Mouse (Mus musculus): Measurements from ENCODE around the gene Calr.
"Not testable (repeated sequence)": the region's sequence is repeated elsewhere in the genome, so short reads cannot be mapped to it uniquely, and the experiment has no call there.

Gene Calr

DNA sequence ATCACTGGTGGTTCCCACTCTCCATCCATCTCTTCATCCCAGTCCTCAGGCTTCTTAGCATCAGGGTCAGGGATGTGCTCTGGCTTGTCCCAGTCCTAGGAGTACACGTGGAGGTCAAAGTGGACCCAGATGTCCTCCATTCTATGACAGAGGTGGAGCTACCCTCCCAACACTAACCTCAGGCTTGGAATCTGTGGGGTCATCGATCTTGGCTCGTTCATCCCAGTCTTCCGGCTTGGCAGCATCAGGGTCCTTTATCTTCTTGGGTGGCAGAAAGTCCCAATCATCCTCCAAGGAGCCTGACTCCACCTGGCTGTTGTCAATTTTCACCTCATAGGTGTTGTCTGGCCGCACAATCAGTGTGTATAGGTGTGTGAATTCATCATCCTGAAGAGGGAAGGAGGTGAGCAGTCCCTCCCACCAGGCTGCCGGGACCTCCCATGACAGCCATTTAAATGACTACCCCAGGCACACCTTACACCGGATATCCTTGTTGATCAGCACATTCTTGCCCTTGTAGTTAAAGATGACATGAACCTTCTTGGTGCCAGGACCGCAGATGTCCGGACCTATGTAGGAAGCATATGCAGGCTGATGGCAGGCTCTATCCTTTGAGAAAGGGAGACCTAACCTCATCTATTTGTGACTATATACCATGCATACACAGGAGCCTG lies 2.2 kb downstream of the Calr start:
- no peak for DNase-seq

GRCm38 (mm10) chr8:84841514-84841913 lies 5.2 kb downstream of the Calr start:
- no peak for DNase-seq

GRCm38 (mm10) chr8:84840248-84840999 lies 6.3 kb downstream of the Calr start, which contains the start of gene Rad23a:
Gene Rad23a (minus strand): TSS chr8:84840665.
- peak; percentile 93 to 94 for DNase-seq

DNA sequence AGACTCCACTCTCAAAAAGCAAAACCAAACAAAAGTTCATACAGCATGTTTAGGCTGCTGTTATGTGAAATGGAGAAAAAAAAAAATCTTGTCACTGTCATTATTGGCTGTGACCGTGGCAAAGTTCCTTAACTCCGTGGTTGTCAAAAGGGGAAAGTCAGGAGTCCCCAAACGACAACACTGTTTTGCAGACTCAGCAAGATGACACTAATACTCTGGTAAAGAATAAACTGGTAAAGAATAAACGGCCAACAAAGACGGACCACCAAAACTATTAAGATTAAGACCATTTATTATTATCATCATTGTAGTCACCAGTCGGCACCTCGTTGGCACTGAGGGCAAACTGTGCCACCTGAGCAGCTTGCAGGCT lies 6.9 kb downstream of the Calr start:
- no peak for DNase-seq

- DNase-seq, result no peak
These were observed 7.3 kb downstream of the Calr start for GRCm38 (mm10) chr8:84839411-84839810.

DNA sequence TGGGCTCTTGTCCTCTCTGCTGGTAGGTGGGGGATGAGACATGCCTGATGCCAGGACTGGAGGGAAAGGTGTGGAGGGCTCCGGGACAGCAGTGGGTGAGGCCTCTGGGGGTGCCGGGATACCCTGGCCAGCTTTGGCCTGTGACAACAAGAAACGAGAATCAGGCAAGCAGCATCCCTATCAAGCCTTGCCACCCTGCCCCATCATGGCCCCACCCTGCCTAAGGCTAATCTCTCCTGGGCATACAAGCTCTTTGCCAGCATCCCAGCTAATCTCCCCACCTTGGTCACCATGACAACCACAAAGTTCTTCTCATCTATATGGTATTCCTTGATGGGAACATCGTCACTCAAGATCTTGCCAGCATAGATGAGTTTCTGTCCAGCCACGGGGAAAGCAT lies 8.2 kb downstream of the Calr start:
- DNase-seq, result no peak

DNA sequence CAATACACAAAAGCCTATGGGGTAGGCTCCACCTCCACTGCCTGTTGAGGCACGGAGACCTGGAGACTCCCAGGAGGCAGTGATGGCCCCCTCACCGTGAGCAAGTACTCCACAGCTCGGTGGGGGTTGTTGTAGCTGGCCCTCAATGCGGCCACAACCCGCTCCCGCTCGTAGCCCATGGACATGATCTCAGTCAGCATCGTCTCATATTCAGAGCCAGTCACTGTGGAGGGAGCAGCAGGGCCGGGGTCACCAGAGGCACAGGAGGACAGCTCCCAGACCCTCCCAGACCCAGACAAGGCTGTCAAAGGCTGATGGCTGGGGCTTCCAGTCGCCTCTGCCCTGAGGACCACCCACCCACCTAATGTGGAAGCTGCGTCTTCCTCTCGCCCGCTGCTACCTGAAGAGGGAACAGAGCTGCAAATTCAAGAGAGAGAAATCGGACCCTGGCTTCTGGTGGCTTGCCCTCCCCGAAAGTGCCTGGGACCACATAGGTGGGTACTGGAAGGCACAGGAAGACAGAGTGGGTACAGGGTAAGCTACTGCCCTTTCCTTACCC lies 8.7 kb downstream of the Calr start:
- no peak for DNase-seq

DNA sequence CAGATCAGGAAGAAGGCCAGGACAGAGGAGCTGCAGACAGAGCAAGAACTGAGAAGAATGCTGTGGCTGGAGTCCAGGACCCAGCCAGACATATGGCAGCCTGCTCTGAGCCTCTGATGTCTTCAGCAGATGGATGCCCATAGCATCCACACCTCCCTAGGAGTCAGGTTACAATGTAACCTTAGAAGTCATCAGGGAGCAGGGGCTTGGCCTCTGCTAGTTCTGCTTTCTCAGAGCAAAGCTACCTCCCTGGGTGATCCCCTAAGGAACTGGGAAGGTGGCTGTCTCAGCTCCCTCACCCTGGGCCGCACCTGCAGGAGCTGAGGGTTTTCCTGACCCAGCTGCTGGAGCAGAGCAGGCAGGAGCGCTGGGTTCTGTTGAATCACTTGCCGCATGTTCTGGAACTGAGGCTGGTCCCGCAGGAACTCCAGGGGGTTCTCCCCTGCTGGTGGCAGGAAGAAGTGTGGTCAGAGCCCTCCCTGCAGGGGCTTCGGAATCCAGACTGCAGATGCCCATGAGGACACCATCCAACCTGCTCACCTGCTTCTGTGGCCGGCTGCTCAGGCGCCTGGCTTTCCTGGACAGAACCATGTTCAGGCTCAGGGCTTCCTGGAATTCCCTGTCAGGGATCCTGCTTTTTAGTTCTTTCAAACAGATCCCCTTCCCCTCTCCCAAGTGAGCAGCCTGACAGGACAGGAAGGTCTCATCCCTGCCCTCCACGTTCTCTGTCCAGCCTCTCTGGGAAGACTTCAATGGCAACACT lies 9.4 kb downstream of the Calr start:
- DNase-seq, result peak; percentile 56 to 66

GRCm38 (mm10) chr8:84834866-84835855 lies 11.6 kb downstream of the Calr start:
- peak; percentile 94 to 97 for DNase-seq

DNA sequence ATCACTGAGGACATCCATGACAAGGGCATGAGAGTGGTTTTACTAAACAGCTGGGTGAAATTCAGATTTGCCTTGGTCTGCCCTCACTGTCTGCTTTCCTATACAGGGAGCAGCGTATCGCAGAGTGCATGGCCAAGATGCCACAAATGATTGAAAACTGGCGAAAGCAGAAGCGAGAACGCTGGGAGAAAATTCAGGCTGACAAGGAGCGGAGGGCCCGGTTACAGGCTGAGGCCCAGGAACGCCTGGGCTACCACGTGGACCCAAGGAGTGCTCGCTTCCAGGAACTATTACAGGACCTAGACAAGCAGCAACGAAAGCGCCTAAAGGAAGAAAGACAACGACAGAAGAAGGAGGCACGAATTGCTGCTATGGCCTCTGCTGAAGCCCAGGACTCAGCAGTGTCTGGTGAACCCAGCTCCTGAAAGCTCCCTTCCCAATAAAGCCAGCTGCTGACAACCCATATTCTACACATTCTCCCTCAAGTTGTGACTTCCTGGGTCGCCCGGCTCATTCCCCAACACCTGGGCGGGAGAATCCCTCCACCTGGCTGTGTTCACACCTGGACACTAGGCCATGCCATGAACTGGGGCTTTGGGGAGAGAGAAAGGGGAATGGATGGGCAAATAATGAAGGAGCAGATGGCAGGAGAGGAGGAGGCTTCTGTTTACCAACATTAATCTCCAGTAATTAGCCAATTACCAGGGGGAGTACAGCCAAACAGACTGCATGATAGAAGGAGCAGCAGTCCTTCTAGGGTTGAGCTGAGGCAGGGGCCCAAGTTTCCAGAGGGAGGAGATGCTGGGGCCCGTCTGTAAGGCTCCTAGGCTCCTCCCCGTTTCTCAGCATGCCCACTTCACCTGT lies 12.5 kb downstream of the Calr start:
- peak; percentile 66 to 73 for DNase-seq

DNA sequence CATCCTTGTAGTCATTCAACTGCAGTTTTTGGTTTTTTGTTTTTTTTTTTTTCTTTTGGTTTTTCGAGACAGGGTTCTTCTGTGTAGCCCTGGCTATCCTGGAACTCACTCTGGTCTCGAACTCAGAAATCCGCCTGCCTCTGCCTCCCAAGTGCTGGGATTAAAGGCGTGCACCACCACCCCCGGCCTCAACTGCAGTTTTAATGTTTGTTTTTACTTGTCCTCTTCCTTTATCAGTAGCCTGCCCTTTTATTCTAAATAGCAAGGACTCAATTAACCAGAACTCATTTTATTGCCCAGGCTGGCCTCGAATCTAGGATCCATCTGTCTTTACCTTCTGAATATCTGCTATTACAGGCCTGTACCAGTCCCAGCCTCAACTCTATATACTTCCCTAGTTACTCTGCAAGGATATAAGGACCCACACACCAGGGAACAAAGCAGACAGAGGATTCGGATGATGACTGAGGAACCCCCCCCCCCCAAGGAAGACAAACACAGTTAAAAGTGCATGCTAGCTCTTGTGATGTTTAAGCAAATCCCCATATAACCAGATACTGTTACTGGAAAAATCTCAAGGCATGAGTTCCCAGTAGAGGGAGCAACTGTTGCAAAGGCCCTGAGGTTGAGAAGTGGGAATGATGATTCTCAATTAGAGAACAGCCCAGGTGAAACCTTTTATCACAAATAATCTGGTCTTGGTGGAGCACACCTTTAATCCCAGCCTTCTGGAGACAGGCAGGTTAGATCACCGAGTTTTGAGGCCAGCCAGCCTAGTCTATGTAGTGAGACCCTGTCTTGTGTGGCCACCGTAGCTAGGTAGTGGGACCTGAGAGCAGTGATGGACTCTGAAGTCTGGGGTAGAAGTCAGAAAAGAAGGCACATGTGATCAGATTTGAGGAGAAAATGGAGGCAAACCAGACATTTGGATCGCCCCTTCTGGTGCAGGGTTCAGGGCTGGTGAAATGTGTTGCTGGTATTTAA lies 13.7 kb downstream of the Calr start:
- no peak for DNase-seq

DNA sequence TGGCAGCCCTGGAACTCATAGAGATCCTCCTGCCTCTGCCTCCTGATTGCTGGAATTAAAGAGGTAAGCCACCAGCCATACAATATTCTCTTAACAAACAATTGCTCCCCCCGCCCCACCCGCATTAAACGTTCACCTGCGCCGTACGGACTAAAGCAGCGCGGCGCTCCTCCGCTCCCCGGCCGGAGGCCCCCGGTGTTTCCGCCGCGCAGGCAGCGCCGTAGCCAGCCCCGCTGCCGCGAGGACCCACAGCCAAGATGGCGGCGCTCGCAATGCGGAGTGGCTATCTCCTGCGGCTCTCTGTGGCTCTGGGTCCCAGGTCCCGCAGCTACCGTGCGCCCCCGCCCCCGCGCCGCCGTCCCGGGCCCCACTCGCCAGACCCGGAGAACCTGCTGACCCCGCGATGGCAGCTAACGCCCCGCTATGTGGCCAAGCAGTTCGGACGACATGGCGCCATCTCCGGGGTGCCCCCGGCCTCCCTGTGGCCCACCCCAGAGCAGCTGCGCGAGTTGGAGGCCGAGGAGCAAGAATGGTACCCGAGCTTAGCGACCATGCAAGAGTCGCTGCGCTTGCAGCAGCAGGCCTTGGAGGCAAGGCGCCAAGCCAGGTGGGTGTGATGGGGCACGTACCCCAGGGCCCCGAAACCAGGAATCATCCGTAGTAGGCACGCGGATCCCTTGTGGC lies 14.6 kb downstream of the Calr start:
- DNase-seq, result peak; percentile 84 to 88

GRCm38 (mm10) chr8:84831490-84831889 lies 15.2 kb downstream of the Calr start, which contains the start of gene Gadd45gip1:
Gene Gadd45gip1 (plus strand): TSS chr8:84831522.
- DNase-seq, result no peak

DNA sequence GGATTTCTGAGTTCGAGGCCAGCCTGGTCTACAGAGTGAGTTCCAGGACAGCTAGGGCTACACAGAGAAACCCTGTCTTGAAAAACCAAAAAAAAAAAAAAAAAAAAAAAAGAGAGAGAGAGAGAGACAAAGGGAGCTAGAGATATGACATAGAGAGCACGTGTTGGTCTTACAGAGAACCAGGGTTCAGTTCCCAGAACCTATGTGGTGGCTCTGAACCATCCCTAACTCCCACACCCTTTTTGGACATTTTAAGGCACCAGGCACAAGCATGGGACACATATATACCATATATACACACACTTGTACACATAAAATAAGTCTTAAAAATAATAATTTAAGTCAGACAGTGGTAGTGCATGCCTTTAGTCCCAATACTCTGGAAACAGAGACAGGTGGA lies 20.2 kb downstream of the Calr start:
- not testable (repeated sequence) for DNase-seq

GRCm38 (mm10) chr8:84825636-84826035 lies 21.1 kb downstream of the Calr start:
- no peak for DNase-seq

DNA sequence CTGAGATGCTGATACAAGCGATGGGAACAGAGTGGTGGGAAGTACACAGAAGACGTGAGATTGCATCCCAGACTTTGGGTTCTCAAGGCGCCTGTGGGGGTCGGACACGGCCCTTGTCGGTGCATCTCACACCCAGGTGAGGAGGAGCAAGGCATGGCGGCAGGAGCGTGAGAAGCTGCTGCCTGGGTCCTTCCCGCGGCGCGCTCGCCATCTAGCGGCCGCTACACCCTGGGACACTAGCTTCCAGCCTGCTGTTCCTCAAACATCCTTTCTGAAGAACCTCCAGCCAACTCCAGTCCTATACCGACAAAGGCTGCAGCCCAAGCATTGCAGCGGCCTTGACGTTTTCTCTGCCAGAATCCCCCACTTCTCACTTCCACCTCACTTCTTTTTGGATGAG lies 23.1 kb downstream of the Calr start:
- peak; percentile 82 to 84 for DNase-seq

- peak in 1 of 2 experiments; percentile 11 for DNase-seq
These were observed 24.0 kb downstream of the Calr start, which contains the start of gene Dand5 for GRCm38 (mm10) chr8:84822723-84823122. Gene Dand5 (minus strand): TSS chr8:84822823.

GRCm38 (mm10) chr8:84816117-84816516 lies 30.6 kb downstream of the Calr start:
- DNase-seq, result peak; percentile 33 to 42

- DNase-seq, result peak; percentile 99
These were observed 31.2 kb downstream of the Calr start for GRCm38 (mm10) chr8:84815547-84815946.
